Mouse (Mus musculus): ENCODE data around the gene Olfr612. TPM values are rescaled to one million over a fixed set of nuclear protein-coding genes. Genes with fewer than 3 reads are reported as not detected.

Gene Olfr612
- not detected in 2 replicates for polyA plus RNA-seq (2012; rRNA removed; ENCODE audit: low replicate concordance)

DNA sequence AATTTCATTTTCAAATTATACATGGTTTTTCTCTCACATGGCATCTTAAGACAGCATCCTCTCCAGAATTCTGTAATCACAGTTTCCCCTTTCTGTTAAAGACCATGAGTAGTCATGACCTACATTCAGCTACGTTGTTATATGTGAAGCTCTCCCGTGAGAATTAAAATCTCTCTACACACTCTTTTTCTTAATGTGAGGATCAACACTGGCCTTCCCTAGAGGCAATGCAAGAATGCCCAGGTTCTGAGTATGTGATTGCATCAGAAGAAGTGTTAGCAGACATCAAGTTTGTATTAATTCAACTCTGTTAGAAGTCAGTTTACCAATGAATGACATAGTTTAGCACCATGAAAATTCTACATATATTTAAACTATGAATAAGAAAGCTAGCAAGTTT lies at the start of gene Olfr612:
Olfr612 (minus strand) TSS at position 101 of the 400 bp plus-strand sequence.

GRCm38 (mm10) chr7:103589803-103590202 lies 47.3 kb upstream of the Olfr612 start, which contains the start of gene Olfr618:
Gene Olfr618 (plus strand): TSS chr7:103590103.

GRCm38 (mm10) chr7:103572761-103573160 lies 30.2 kb upstream of the Olfr612 start, which contains the start of gene Olfr617:
Gene Olfr617 (plus strand): TSS chr7:103573061.

GRCm38 (mm10) chr7:103569043-103569442 lies 26.5 kb upstream of the Olfr612 start, which contains the start of gene Olfr616:
Gene Olfr616 (minus strand): TSS chr7:103569143.

GRCm38 (mm10) chr7:103555779-103556178 lies 13.3 kb upstream of the Olfr612 start, which contains the start of gene Olfr615:
Gene Olfr615 (plus strand): TSS chr7:103556079.

GRCm38 (mm10) chr7:103547774-103548173 lies 5.3 kb upstream of the Olfr612 start, which contains the start of gene Olfr613:
Gene Olfr613 (plus strand): TSS chr7:103548074.

GRCm38 (mm10) chr7:103520746-103521145 lies 21.8 kb downstream of the Olfr612 start, which contains the start of gene Olfr611:
Gene Olfr611 (minus strand): TSS chr7:103520846.

GRCm38 (mm10) chr7:103512022-103512421 lies 30.5 kb downstream of the Olfr612 start, which contains the start of gene Olfr610:
Gene Olfr610 (minus strand): TSS chr7:103512122.

DNA sequence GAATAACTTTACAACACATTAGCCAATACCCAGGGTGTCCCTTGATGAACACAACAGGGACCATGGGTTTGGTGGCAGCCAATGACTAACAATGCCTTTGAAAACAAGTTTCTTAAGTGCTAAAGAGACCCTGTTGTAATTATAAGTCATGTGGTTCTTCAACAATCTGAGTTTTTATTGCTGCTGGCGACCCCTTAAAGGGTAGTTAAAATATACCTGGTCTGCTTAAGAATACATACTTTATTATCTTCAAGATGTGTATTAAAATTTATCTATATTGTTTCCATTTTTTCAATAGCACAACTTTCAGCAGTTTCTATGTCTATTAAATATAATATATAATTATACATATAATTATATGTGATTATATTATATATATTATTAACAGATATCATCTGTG lies 44.6 kb downstream of the Olfr612 start, which contains the start of gene Olfr609:
Olfr609 (minus strand) TSS at position 101 of the 400 bp plus-strand sequence.

Other genes starting within 250 kb of the Olfr612 start
- gene Olfr596, start 237.1 kb downstream of the Olfr612 start, polyA plus RNA-seq (2012; rRNA removed; ENCODE audit: low replicate concordance), result not detected in 2 replicates
- not detected in 2 replicates for gene Olfr597, start 226.4 kb downstream of the Olfr612 start, polyA plus RNA-seq (2012; rRNA removed; ENCODE audit: low replicate concordance)
- not detected in 2 replicates for gene Olfr598, start 219.1 kb downstream of the Olfr612 start, polyA plus RNA-seq (2012; rRNA removed; ENCODE audit: low replicate concordance)
- gene Olfr599, start 206.8 kb downstream of the Olfr612 start, polyA plus RNA-seq (2012; rRNA removed; ENCODE audit: low replicate concordance), result not detected in 2 replicates
- not detected in 2 replicates for gene Olfr600, start 193.0 kb downstream of the Olfr612 start, polyA plus RNA-seq (2012; rRNA removed; ENCODE audit: low replicate concordance)
- not detected in 2 replicates for gene Olfr601, start 180.1 kb downstream of the Olfr612 start, polyA plus RNA-seq (2012; rRNA removed; ENCODE audit: low replicate concordance)
- not detected in 2 replicates for gene Olfr603, start 156.5 kb downstream of the Olfr612 start, polyA plus RNA-seq (2012; rRNA removed; ENCODE audit: low replicate concordance)
- not detected in 2 replicates for gene Usp17lc, start 127.6 kb downstream of the Olfr612 start, polyA plus RNA-seq (2012; rRNA removed; ENCODE audit: low replicate concordance)
- not detected in 2 replicates for gene Olfr605, start 97.3 kb downstream of the Olfr612 start, polyA plus RNA-seq (2012; rRNA removed; ENCODE audit: low replicate concordance)
- gene Olfr606, start 93.7 kb downstream of the Olfr612 start, polyA plus RNA-seq (2012; rRNA removed; ENCODE audit: low replicate concordance), result not detected in 2 replicates
- gene Olfr607, start 78.6 kb downstream of the Olfr612 start, polyA plus RNA-seq (2012; rRNA removed; ENCODE audit: low replicate concordance), result not detected in 2 replicates
- not detected in 2 replicates for gene Olfr608, start 72.8 kb downstream of the Olfr612 start, polyA plus RNA-seq (2012; rRNA removed; ENCODE audit: low replicate concordance)
- not detected in 2 replicates for gene Olfr609, start 44.7 kb downstream of the Olfr612 start, polyA plus RNA-seq (2012; rRNA removed; ENCODE audit: low replicate concordance)
- gene Olfr610, start 30.6 kb downstream of the Olfr612 start, polyA plus RNA-seq (2012; rRNA removed; ENCODE audit: low replicate concordance), result not detected in 2 replicates
- gene Olfr611, start 21.9 kb downstream of the Olfr612 start, polyA plus RNA-seq (2012; rRNA removed; ENCODE audit: low replicate concordance), result not detected in 2 replicates
- gene Olfr613, start 5.4 kb upstream of the Olfr612 start, polyA plus RNA-seq (2012; rRNA removed; ENCODE audit: low replicate concordance), result not detected in 2 replicates
- gene Olfr615, start 13.4 kb upstream of the Olfr612 start, polyA plus RNA-seq (2012; rRNA removed; ENCODE audit: low replicate concordance), result not detected in 2 replicates
- gene Olfr616, start 26.4 kb upstream of the Olfr612 start, polyA plus RNA-seq (2012; rRNA removed; ENCODE audit: low replicate concordance), result not detected in 2 replicates
- not detected in 2 replicates for gene Olfr617, start 30.3 kb upstream of the Olfr612 start, polyA plus RNA-seq (2012; rRNA removed; ENCODE audit: low replicate concordance)
- gene Olfr618, start 47.4 kb upstream of the Olfr612 start, polyA plus RNA-seq (2012; rRNA removed; ENCODE audit: low replicate concordance), result not detected in 2 replicates
- gene Olfr619, start 57.9 kb upstream of the Olfr612 start, polyA plus RNA-seq (2012; rRNA removed; ENCODE audit: low replicate concordance), result not detected in 2 replicates
- gene Olfr620, start 69.8 kb upstream of the Olfr612 start, polyA plus RNA-seq (2012; rRNA removed; ENCODE audit: low replicate concordance), result not detected in 2 replicates
- gene Olfr622, start 100.0 kb upstream of the Olfr612 start, polyA plus RNA-seq (2012; rRNA removed; ENCODE audit: low replicate concordance), result not detected in 2 replicates
- not detected in 2 replicates for gene Olfr623, start 121.0 kb upstream of the Olfr612 start, polyA plus RNA-seq (2012; rRNA removed; ENCODE audit: low replicate concordance)
- not detected in 2 replicates for gene Olfr624, start 128.5 kb upstream of the Olfr612 start, polyA plus RNA-seq (2012; rRNA removed; ENCODE audit: low replicate concordance)
- gene Olfr625-ps1, start 140.0 kb upstream of the Olfr612 start, polyA plus RNA-seq (2012; rRNA removed; ENCODE audit: low replicate concordance), result not detected in 2 replicates
- not detected in 2 replicates for gene Olfr243, start 172.0 kb upstream of the Olfr612 start, polyA plus RNA-seq (2012; rRNA removed; ENCODE audit: low replicate concordance)
- gene Olfr628, start 187.7 kb upstream of the Olfr612 start, polyA plus RNA-seq (2012; rRNA removed; ENCODE audit: low replicate concordance), result not detected in 2 replicates
- not detected in 2 replicates for gene Olfr629, start 202.2 kb upstream of the Olfr612 start, polyA plus RNA-seq (2012; rRNA removed; ENCODE audit: low replicate concordance)
- gene Olfr630, start 214.6 kb upstream of the Olfr612 start, polyA plus RNA-seq (2012; rRNA removed; ENCODE audit: low replicate concordance), result not detected in 2 replicates
- gene Olfr69, start 228.9 kb upstream of the Olfr612 start, polyA plus RNA-seq (2012; rRNA removed; ENCODE audit: low replicate concordance), result not detected in 2 replicates
- not detected in 2 replicates for gene Olfr68, start 237.0 kb upstream of the Olfr612 start, polyA plus RNA-seq (2012; rRNA removed; ENCODE audit: low replicate concordance)
- gene Olfr67, start 249.1 kb upstream of the Olfr612 start, polyA plus RNA-seq (2012; rRNA removed; ENCODE audit: low replicate concordance), result not detected in 2 replicates

Measured in duodenum, adult 2 months (tissue).